Mouse (Mus musculus): ENCODE results near the gene Ube2u.

- TF ChIP-seq CTCF (IDR thresholded peaks at IDR 0.05; ENCODE audit: low read depth): no peak
- TF ChIP-seq EP300 (optimal IDR thresholded peaks at IDR 0.05): no peak
Observed at GRCm38 (mm10) chr4:100539483-100539882, 60.8 kb downstream of the Ube2u start.
